Mouse (Mus musculus): ENCODE results near the gene Gm10401. TPM values are rescaled to one million over a fixed set of nuclear protein-coding genes. Genes with fewer than 3 reads are reported as not detected.

Gene Gm10401
- polyA plus RNA-seq, 1 experiment from 2014 or later, result 31.5 TPM

GRCm38 (mm10) chr5:115099530-115099929 lies 1.4 kb upstream of the Gm10401 start:
- no peaks in the 10 kb centered on the region; a peak in 1 of 4 replicates for H3K4me1 ChIP-seq (ENCODE audit: control insufficient read depth in 2 of 2, insufficient read depth in 2 of 2, low read length in 2 of 2)
- no peaks in the 10 kb centered on the region for H3K27me3 ChIP-seq (ENCODE audit: control insufficient read depth, insufficient read depth, low read length)
- no peaks in the 10 kb centered on the region for H3K9me3 ChIP-seq (ENCODE audit: control insufficient read depth, low read length)
- WGBS, result 77% methylated on average over 5 of the region's 5 CpGs
- H3K27ac ChIP-seq (replicated peaks in 1 of 2; ENCODE audit: control insufficient read depth in 1 of 2, insufficient read depth in 1 of 2, low read depth in 2 of 2, low read length in 2 of 2), result no peak overlapping the region
- H3K4me3 ChIP-seq (ENCODE audit: control insufficient read depth in 1 of 2, insufficient read depth in 1 of 2, low read depth in 1 of 2, low read length in 2 of 2), result no peak overlapping the region
- no peak overlapping the region for H3K4me2 ChIP-seq (ENCODE audit: low read length)
- no peak for ATAC-seq (ENCODE audit: insufficient number of reproducible peaks, insufficient read depth, low FRiP score, low read depth)
- peaks cover 73% of the 10 kb centered on the region for H3K36me3 ChIP-seq (ENCODE audit: control insufficient read depth, insufficient read depth, low read length)
- no peak overlapping the region for H3K9ac ChIP-seq (ENCODE audit: low read length)

- Histone ChIP-seq H3K27me3 (ENCODE audit: control insufficient read depth, insufficient read depth, low read length) (no peaks in the 10 kb centered on the region), H3K9me3 (ENCODE audit: control insufficient read depth, low read length) (0 out of 2 replicates have a peak, but pooled peaks cover 3% of the 10 kb centered on the region), H3K4me3 (ENCODE audit: control insufficient read depth in 1 of 2, insufficient read depth in 1 of 2, low read depth in 1 of 2, low read length in 2 of 2) (no peak overlapping the region), H3K27ac (replicated peaks in 1 of 2; ENCODE audit: control insufficient read depth in 1 of 2, insufficient read depth in 1 of 2, low read depth in 2 of 2, low read length in 2 of 2) (no peak overlapping the region), H3K4me2 (ENCODE audit: low read length) (no peak overlapping the region), H3K4me1 (ENCODE audit: control insufficient read depth in 2 of 2, insufficient read depth in 2 of 2, low read length in 2 of 2) (peaks cover 3 to 11% of the 10 kb centered on the region in 2 experiments; a peak in 3 of 4 replicates), H3K9ac (ENCODE audit: low read length) (no peak overlapping the region), H3K36me3 (ENCODE audit: control insufficient read depth, insufficient read depth, low read length) (peaks cover 79% of the 10 kb centered on the region)
- 95% methylated on average over 6 of the region's 6 CpGs for WGBS
- ATAC-seq (ENCODE audit: insufficient number of reproducible peaks, insufficient read depth, low FRiP score, low read depth), result no peak
Measured at GRCm38 (mm10) chr5:115091776-115092175, 6.3 kb downstream of the Gm10401 start.

GRCm38 (mm10) chr5:115091015-115091414 lies 7.1 kb downstream of the Gm10401 start:
- no peak overlapping the region for H3K4me3 ChIP-seq (ENCODE audit: control insufficient read depth in 1 of 2, insufficient read depth in 1 of 2, low read depth in 1 of 2, low read length in 2 of 2)
- 0 out of 2 replicates have a peak, but pooled peaks cover 3% of the 10 kb centered on the region for H3K9me3 ChIP-seq (ENCODE audit: control insufficient read depth, low read length)
- H3K27ac ChIP-seq (replicated peaks in 1 of 2; ENCODE audit: control insufficient read depth in 1 of 2, insufficient read depth in 1 of 2, low read depth in 2 of 2, low read length in 2 of 2), result no peak overlapping the region
- H3K9ac ChIP-seq (ENCODE audit: low read length), result no peak overlapping the region
- no peak for ATAC-seq (ENCODE audit: insufficient number of reproducible peaks, insufficient read depth, low FRiP score, low read depth)
- 61% methylated on average over 3 of the region's 3 CpGs for WGBS
- H3K36me3 ChIP-seq (ENCODE audit: control insufficient read depth, insufficient read depth, low read length), result peaks cover 79% of the 10 kb centered on the region
- no peaks in the 10 kb centered on the region for H3K27me3 ChIP-seq (ENCODE audit: control insufficient read depth, insufficient read depth, low read length)
- H3K4me1 ChIP-seq (ENCODE audit: control insufficient read depth in 2 of 2, insufficient read depth in 2 of 2, low read length in 2 of 2), result peaks cover 3 to 11% of the 10 kb centered on the region in 2 experiments; a peak in 3 of 4 replicates
- H3K4me2 ChIP-seq (ENCODE audit: low read length), result no peak overlapping the region

DNA sequence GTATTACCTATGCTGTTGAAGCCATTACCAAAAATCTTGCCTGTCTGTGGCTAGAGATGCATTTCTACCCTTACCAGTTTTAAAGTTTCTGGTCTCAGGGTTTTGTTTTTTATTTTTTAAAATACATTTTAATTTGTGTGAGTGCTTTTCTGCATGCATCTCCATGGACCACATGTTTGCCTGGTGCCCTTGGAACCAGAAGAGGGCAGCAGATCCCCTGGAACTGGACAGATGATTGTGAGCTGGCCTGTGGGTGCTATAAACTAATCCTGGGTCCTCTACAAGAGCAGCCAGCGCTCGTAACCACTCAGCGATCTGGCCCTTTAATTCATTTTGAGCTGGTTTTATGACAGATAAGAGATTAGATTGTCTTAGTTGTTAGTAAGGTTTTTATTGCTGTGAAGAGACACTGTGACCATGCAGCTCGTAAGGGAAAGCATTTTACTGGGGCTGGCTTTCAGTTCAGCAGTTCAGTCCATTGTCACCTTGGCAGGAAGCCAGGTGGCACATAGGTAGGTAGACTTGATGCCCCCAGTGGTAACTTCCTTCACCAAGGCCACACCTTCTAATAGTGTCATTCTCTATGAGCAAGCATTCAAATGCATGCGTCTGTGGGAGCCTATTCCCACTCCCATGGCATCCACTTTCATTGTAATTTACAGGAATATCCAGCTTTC lies 8.4 kb downstream of the Gm10401 start:
- Histone ChIP-seq H3K36me3 (ENCODE audit: control insufficient read depth, insufficient read depth, low read length) (peaks cover 79% of the 10 kb centered on the region), H3K27me3 (ENCODE audit: control insufficient read depth, insufficient read depth, low read length) (no peaks in the 10 kb centered on the region), H3K9me3 (ENCODE audit: control insufficient read depth, low read length) (0 out of 2 replicates have a peak, but pooled peaks cover 3% of the 10 kb centered on the region), H3K27ac (replicated peaks in 1 of 2; ENCODE audit: control insufficient read depth in 1 of 2, insufficient read depth in 1 of 2, low read depth in 2 of 2, low read length in 2 of 2) (no peak overlapping the region), H3K9ac (ENCODE audit: low read length) (no peak overlapping the region), H3K4me2 (ENCODE audit: low read length) (no peak overlapping the region), H3K4me1 (ENCODE audit: control insufficient read depth in 2 of 2, insufficient read depth in 2 of 2, low read length in 2 of 2) (peaks cover 3 to 11% of the 10 kb centered on the region in 2 experiments; a peak in 3 of 4 replicates), H3K4me3 (ENCODE audit: control insufficient read depth in 1 of 2, insufficient read depth in 1 of 2, low read depth in 1 of 2, low read length in 2 of 2) (no peak overlapping the region)
- WGBS, result 95% methylated on average over 5 of the region's 5 CpGs
- no peak for ATAC-seq (ENCODE audit: insufficient number of reproducible peaks, insufficient read depth, low FRiP score, low read depth)

DNA sequence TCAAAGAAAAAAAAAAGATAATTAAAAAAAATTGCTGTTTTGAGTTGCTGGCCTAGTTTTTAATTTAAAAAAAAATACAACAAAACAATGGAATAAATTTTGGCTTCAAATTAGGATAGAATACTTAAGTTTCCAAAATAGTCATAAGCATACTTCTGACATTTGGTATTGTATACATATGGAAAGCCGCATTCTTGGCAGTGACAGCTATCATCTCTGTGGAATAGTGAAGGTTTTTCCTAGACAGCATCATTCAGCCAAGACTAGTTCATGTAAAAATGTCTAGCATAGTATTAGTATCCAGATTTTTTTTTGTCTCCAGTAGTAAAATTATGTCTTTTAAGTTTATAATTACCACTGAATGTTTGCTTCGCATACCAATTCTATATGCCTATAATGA lies 12.4 kb downstream of the Gm10401 start:
- no peak overlapping the region for H3K4me3 ChIP-seq (ENCODE audit: control insufficient read depth in 1 of 2, insufficient read depth in 1 of 2, low read depth in 1 of 2, low read length in 2 of 2)
- no peak overlapping the region for H3K9ac ChIP-seq (ENCODE audit: low read length)
- no peak overlapping the region for H3K27ac ChIP-seq (replicated peaks in 1 of 2; ENCODE audit: control insufficient read depth in 1 of 2, insufficient read depth in 1 of 2, low read depth in 2 of 2, low read length in 2 of 2)
- ATAC-seq (ENCODE audit: insufficient number of reproducible peaks, insufficient read depth, low FRiP score, low read depth), result no peak
- H3K4me1 ChIP-seq (ENCODE audit: control insufficient read depth in 2 of 2, insufficient read depth in 2 of 2, low read length in 2 of 2), result no peaks in the 10 kb centered on the region
- 0 out of 2 replicates have a peak, but pooled peaks cover 3% of the 10 kb centered on the region for H3K9me3 ChIP-seq (ENCODE audit: control insufficient read depth, low read length)
- 98% methylated on average over 2 of the region's 2 CpGs for WGBS
- no peaks in the 10 kb centered on the region for H3K27me3 ChIP-seq (ENCODE audit: control insufficient read depth, insufficient read depth, low read length)
- H3K36me3 ChIP-seq (ENCODE audit: control insufficient read depth, insufficient read depth, low read length), result peaks cover 88% of the 10 kb centered on the region
- H3K4me2 ChIP-seq (ENCODE audit: low read length), result no peak overlapping the region

DNA sequence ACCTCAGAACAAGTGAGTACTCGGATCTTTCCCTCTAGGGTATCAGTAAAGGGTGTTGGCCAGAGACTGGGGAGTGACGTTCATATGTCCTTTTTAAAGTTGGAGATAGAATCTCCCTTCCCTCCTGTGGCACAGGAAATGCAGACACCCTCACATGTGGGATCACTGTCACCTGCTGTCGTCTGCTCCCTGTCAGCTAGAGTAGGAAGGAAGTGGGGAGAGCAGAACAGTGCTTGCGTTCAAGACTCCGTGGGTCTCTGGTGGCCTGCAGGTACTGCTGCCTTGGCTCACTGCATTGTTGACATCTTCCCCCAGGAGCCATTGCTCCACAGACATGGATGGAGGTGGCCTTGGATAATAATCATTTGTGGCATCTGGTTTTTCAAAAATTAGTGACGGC lies 14.6 kb downstream of the Gm10401 start:
- Histone ChIP-seq H3K36me3 (ENCODE audit: control insufficient read depth, insufficient read depth, low read length) (peaks cover 67% of the 10 kb centered on the region), H3K27me3 (ENCODE audit: control insufficient read depth, insufficient read depth, low read length) (no peaks in the 10 kb centered on the region)

GRCm38 (mm10) chr5:115081636-115082035 lies 16.5 kb downstream of the Gm10401 start:
- WGBS, result 88% methylated on average over 5 of the region's 5 CpGs
- H3K36me3 ChIP-seq (ENCODE audit: control insufficient read depth, insufficient read depth, low read length), result peaks cover 55% of the 10 kb centered on the region
- H3K4me3 ChIP-seq (ENCODE audit: control insufficient read depth in 1 of 2, insufficient read depth in 1 of 2, low read depth in 1 of 2, low read length in 2 of 2), result no peak overlapping the region
- H3K9me3 ChIP-seq (ENCODE audit: control insufficient read depth, low read length), result no peaks in the 10 kb centered on the region
- H3K27me3 ChIP-seq (ENCODE audit: control insufficient read depth, insufficient read depth, low read length), result no peaks in the 10 kb centered on the region
- H3K4me1 ChIP-seq (ENCODE audit: control insufficient read depth in 2 of 2, insufficient read depth in 2 of 2, low read length in 2 of 2), result no peaks in the 10 kb centered on the region
- H3K9ac ChIP-seq (ENCODE audit: low read length), result no peak overlapping the region
- ATAC-seq (ENCODE audit: insufficient number of reproducible peaks, insufficient read depth, low FRiP score, low read depth), result no peak
- no peak overlapping the region for H3K27ac ChIP-seq (replicated peaks in 1 of 2; ENCODE audit: control insufficient read depth in 1 of 2, insufficient read depth in 1 of 2, low read depth in 2 of 2, low read length in 2 of 2)
- H3K4me2 ChIP-seq (ENCODE audit: low read length), result no peak overlapping the region

More for the DNA sequence above, 14.6 kb downstream of the Gm10401 start:
- WGBS, result 71% methylated on average over 6 of the region's 6 CpGs
- Histone ChIP-seq H3K4me3 (ENCODE audit: control insufficient read depth in 1 of 2, insufficient read depth in 1 of 2, low read depth in 1 of 2, low read length in 2 of 2) (no peak overlapping the region), H3K27ac (replicated peaks in 1 of 2; ENCODE audit: control insufficient read depth in 1 of 2, insufficient read depth in 1 of 2, low read depth in 2 of 2, low read length in 2 of 2) (no peak overlapping the region), H3K9me3 (ENCODE audit: control insufficient read depth, low read length) (no peaks in the 10 kb centered on the region), H3K9ac (ENCODE audit: low read length) (no peak overlapping the region), H3K4me2 (ENCODE audit: low read length) (no peak overlapping the region), H3K4me1 (ENCODE audit: control insufficient read depth in 2 of 2, insufficient read depth in 2 of 2, low read length in 2 of 2) (no peaks in the 10 kb centered on the region)
- no peak for ATAC-seq (ENCODE audit: insufficient number of reproducible peaks, insufficient read depth, low FRiP score, low read depth)
